Mouse (Mus musculus): ENCODE results near the gene Sec22b.

DNA sequence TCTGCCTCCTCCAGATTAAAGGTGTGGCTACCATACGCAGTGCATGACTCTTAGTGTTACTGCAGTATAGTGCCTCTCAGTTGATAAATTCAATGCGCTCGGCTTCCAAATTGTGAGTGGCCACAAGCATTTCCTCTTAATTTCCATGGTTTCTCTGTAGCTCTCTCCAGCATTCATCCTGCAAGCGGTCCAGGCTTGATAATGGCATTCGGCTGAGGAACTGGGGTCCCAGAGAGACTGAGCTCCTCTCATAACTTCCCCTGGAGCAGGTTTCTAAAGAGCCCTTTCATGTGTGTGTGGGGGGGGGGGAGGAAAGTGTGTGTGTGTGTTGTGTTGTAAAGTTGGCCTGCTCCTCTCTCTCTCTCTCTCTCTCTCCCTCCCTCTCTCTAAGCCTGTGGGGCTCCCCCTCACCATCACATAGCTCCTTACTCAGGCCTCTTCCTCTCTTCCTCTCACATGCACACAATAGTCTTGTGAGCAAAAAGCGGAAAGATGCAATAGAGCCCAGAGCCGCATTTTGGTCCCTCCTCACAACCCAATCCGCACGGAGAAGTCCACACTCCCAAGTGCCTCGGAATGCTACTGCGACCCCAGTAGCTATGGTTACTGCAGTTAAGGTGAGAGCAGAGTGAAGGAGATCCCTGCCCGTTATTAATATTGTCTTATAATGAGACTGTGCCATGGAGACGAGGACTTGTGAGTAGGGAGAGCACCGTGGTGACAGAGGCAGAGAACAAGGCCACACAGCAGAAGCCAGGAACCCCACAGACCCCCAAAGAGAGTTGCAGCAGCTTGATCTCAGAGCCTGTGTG, 60.0 kb downstream of the Sec22b start:
- no peak for TF ChIP-seq CTCF (IDR thresholded peaks at IDR 0.05; ENCODE audit: low read depth, low read length)
- no peak for TF ChIP-seq POLR2A (IDR thresholded peaks at IDR 0.05; ENCODE audit: extremely low read depth, insufficient read depth, low read length)

All from liver, adult 2 months (tissue).